Mouse (Mus musculus) testis, postnatal 10 days (tissue): ENCODE results near the gene Sptbn2.

Experiments used
- DNase-seq: peaks from one replicate; pipeline ENCODE4 v3.0.0; 2021; ENCODE audit warnings: low spot score

Gene Sptbn2

GRCm38 (mm10) chr19:4711098-4711600, at the start of gene Sptbn2:
TSS of gene Sptbn2 (plus strand) at chr19:4711167.
- DNase-seq, result no peak

- DNase-seq, result no peak
Observed at GRCm38 (mm10) chr19:4666815-4667214, 44.2 kb upstream of the Sptbn2 start.

- no peak for DNase-seq
Observed at GRCm38 (mm10) chr19:4670776-4671175, 40.2 kb upstream of the Sptbn2 start.

GRCm38 (mm10) chr19:4672401-4672800, 38.6 kb upstream of the Sptbn2 start:
- no peak for DNase-seq

GRCm38 (mm10) chr19:4694346-4694745, 16.6 kb upstream of the Sptbn2 start:
- DNase-seq, result no peak

- no peak for DNase-seq
Observed at GRCm38 (mm10) chr19:4697121-4697520, 13.8 kb upstream of the Sptbn2 start.

GRCm38 (mm10) chr19:4697721-4698120, 13.2 kb upstream of the Sptbn2 start:
- DNase-seq, result no peak

GRCm38 (mm10) chr19:4698205-4698677, 12.7 kb upstream of the Sptbn2 start, which contains the start of gene Gm960:
TSS of gene Gm960 (minus strand) at chr19:4698668.
- peak; percentile 89 for DNase-seq

GRCm38 (mm10) chr19:4698856-4699255, 12.1 kb upstream of the Sptbn2 start:
- no peak for DNase-seq

GRCm38 (mm10) chr19:4699821-4700220, 11.1 kb upstream of the Sptbn2 start:
- DNase-seq, result no peak

- DNase-seq, result no peak
Observed at GRCm38 (mm10) chr19:4700656-4701055, 10.3 kb upstream of the Sptbn2 start.

GRCm38 (mm10) chr19:4701221-4701620, 9.7 kb upstream of the Sptbn2 start:
- no peak for DNase-seq

GRCm38 (mm10) chr19:4708765-4709164, 2.2 kb upstream of the Sptbn2 start:
- no peak for DNase-seq

GRCm38 (mm10) chr19:4711601-4712155, 711 bp downstream of the Sptbn2 start:
- no peak for DNase-seq

GRCm38 (mm10) chr19:4712156-4712780, 1.3 kb downstream of the Sptbn2 start:
- no peak for DNase-seq

GRCm38 (mm10) chr19:4712781-4713526, 2.0 kb downstream of the Sptbn2 start:
- DNase-seq, result no peak

- DNase-seq, result no peak
Observed at GRCm38 (mm10) chr19:4713886-4714285, 2.9 kb downstream of the Sptbn2 start.

- DNase-seq, result no peak
Observed at GRCm38 (mm10) chr19:4716756-4717155, 5.8 kb downstream of the Sptbn2 start.

- DNase-seq, result no peak
Observed at GRCm38 (mm10) chr19:4717281-4717680, 6.3 kb downstream of the Sptbn2 start.

GRCm38 (mm10) chr19:4718716-4719115, 7.7 kb downstream of the Sptbn2 start:
- no peak for DNase-seq

GRCm38 (mm10) chr19:4719351-4719764, 8.4 kb downstream of the Sptbn2 start:
- no peak for DNase-seq

GRCm38 (mm10) chr19:4720112-4720511, 9.1 kb downstream of the Sptbn2 start:
- DNase-seq, result no peak
